Mouse (Mus musculus): ENCODE measurements around the gene Rubcnl. TPM values are rescaled to one million over a fixed set of nuclear protein-coding genes. Genes with fewer than 3 reads are reported as not detected.
A peak's percentile ranks its signal among the peaks of the same experiment; 100 is the strongest.

Rubcnl gene
- total and polyA plus RNA-seq, 3 experiments = 0.04 to 0.06 TPM; not detected in 1

DNA sequence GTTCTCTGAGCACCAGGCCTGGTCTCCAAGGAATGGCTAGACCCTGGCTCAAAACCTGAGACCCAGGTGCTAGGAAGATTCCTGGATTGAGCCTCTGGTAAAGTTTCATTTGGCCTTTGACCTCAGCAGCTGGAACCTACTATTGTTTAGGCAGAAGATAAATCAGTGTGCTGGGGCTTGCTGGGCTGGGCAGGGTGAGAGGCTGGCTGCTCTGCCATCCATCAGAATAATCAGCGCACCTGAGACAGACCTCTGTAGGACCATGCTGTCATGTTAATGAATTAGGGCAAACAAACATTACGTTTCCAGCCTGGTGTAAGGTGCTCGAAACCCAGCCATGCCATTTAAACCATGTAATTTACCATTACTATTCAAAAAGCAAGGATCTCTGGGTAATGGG lies 34.8 kb upstream of the Rubcnl start:
- no peaks in the 10 kb centered on the region for H3K27me3 ChIP-seq (ENCODE audit: control insufficient read depth in 1 of 2, insufficient read depth in 2 of 2, low read length in 2 of 2)
- H3K36me3 ChIP-seq (ENCODE audit: control insufficient read depth in 1 of 2, insufficient read depth in 2 of 2, low read length in 2 of 2) = peaks cover 0 to 16% of the 10 kb centered on the region in 2 experiments; a peak in 2 of 4 replicates
- H3K9ac ChIP-seq (ENCODE audit: control insufficient read depth, low read depth, low read length, poor library complexity, severe bottlenecking) = no peak overlapping the region
- no peaks in the 10 kb centered on the region for H3K9me3 ChIP-seq (replicated peaks; ENCODE audit: insufficient read depth, low read length)
- H3K79me2 ChIP-seq (ENCODE audit: control insufficient read depth, insufficient read depth, low read length, poor library complexity) = no peaks in the 10 kb centered on the region
- no peak overlapping the region for H3K4me3 ChIP-seq (ENCODE audit: control insufficient read depth in 1 of 2, insufficient read depth in 1 of 2, low read depth in 2 of 2, low read length in 2 of 2)
- peaks cover 6 to 18% of the 10 kb centered on the region in 2 experiments for H3K4me1 ChIP-seq (ENCODE audit: control insufficient read depth in 1 of 2, insufficient read depth in 2 of 2, low read length in 2 of 2)
- DNase-seq (ENCODE audit: low read depth, low spot score) = no peak
- no peak overlapping the region for H3K27ac ChIP-seq (ENCODE audit: control insufficient read depth, low read depth, low read length)
- TF ChIP-seq MAZ (IDR thresholded peaks at IDR 0.05; ENCODE audit: low read depth, low read length) (no peak), POLR2AphosphoS2 (IDR thresholded peaks at IDR 0.05; ENCODE audit: low read length) (no peak), BHLHE40 (IDR thresholded peaks at IDR 0.05; ENCODE audit: borderline replicate concordance, low read depth, low read length) (no peak), CHD2 (IDR thresholded peaks at IDR 0.05; ENCODE audit: low read length) (no peak), EP300 (IDR thresholded peaks at IDR 0.05; ENCODE audit: low read depth in 1 of 2, low read length in 2 of 2) (no peak), ELF1 (IDR thresholded peaks at IDR 0.05; ENCODE audit: low read depth, low read length) (no peak), MEF2A (IDR thresholded peaks at IDR 0.05; ENCODE audit: extremely low read depth, insufficient replicate concordance, low read depth, low read length, poor library complexity, severe bottlenecking) (no peak), KAT2A (conservative IDR thresholded peaks at IDR 0.05; ENCODE audit: low read depth, low read length) (no peak)

GRCm38 (mm10) chr14:74983079-74983478 lies 32.7 kb upstream of the Rubcnl start:
- no peaks in the 10 kb centered on the region for H3K27me3 ChIP-seq (ENCODE audit: control insufficient read depth in 1 of 2, insufficient read depth in 2 of 2, low read length in 2 of 2)

DNA sequence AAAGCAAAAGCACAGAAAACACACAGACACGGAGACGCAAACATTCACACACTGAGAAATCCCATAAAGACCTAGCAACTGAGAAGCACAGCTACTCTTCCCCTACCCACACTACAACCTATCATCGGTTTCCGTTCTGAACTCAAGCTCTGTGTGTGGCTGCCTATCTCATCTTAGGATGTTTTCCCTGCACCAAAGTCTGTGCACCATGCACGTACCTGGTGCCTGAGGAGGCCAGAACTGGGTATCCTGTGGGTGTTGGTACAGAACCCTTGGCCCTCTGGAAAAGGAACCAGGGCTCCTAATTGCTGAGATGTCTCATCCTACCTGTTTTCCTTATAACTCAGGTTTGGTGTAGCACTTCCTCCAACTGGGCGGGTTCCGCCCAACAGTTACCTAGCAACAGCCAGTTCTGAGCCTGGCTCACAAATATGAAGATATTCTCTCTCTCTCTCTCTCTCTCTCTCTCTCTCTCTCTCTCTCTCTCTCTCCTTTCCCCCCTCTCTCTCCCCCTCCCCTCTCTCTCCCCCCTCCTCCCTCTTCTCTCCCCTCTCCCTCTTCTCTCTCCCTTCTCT lies 30.9 kb upstream of the Rubcnl start:
- H3K27me3 ChIP-seq (ENCODE audit: control insufficient read depth in 1 of 2, insufficient read depth in 2 of 2, low read length in 2 of 2) = no peaks in the 10 kb centered on the region
- H3K36me3 ChIP-seq (ENCODE audit: control insufficient read depth in 1 of 2, insufficient read depth in 2 of 2, low read length in 2 of 2) = peaks cover 0 to 16% of the 10 kb centered on the region in 2 experiments; a peak in 1 of 4 replicates
- H3K4me3 ChIP-seq (ENCODE audit: control insufficient read depth in 1 of 2, insufficient read depth in 1 of 2, low read depth in 2 of 2, low read length in 2 of 2) = peak overlapping the region in 1 of 2 experiments; percentile 40; a peak in 1 of 4 replicates
- H3K9me3 ChIP-seq (replicated peaks; ENCODE audit: insufficient read depth, low read length) = no peaks in the 10 kb centered on the region
- H3K4me1 ChIP-seq (ENCODE audit: control insufficient read depth in 1 of 2, insufficient read depth in 2 of 2, low read length in 2 of 2) = peaks cover 8 to 21% of the 10 kb centered on the region in 2 experiments
- peak; percentile 44 for DNase-seq (ENCODE audit: low read depth, low spot score)
- no peaks in the 10 kb centered on the region for H3K79me2 ChIP-seq (ENCODE audit: control insufficient read depth, insufficient read depth, low read length, poor library complexity)
- TF ChIP-seq JUND (IDR thresholded peaks at IDR 0.05; ENCODE audit: low read depth, low read length) (0 out of 2 replicates have a peak, but pooled peaks have one; percentile 53), GABPA (IDR thresholded peaks at IDR 0.05; ENCODE audit: low read depth, low read length) (no peak)
- H3K9ac ChIP-seq (ENCODE audit: control insufficient read depth, low read depth, low read length, poor library complexity, severe bottlenecking) = no peak overlapping the region
- no peak overlapping the region for H3K27ac ChIP-seq (ENCODE audit: control insufficient read depth, low read depth, low read length)

More at GRCm38 (mm10) chr14:74983079-74983478, 32.7 kb upstream of the Rubcnl start:
- Histone ChIP-seq H3K4me3 (ENCODE audit: control insufficient read depth in 1 of 2, insufficient read depth in 1 of 2, low read depth in 2 of 2, low read length in 2 of 2) (no peak overlapping the region), H3K79me2 (ENCODE audit: control insufficient read depth, insufficient read depth, low read length, poor library complexity) (no peaks in the 10 kb centered on the region), H3K36me3 (ENCODE audit: control insufficient read depth in 1 of 2, insufficient read depth in 2 of 2, low read length in 2 of 2) (peaks cover 0 to 11% of the 10 kb centered on the region in 2 experiments; a peak in 1 of 4 replicates), H3K27ac (ENCODE audit: control insufficient read depth, low read depth, low read length) (peak overlapping the region; percentile 27; the same call in 1 of the 2 replicates), H3K4me1 (ENCODE audit: control insufficient read depth in 1 of 2, insufficient read depth in 2 of 2, low read length in 2 of 2) (peaks cover 4 to 8% of the 10 kb centered on the region in 2 experiments; a peak in 3 of 4 replicates), H3K9ac (ENCODE audit: control insufficient read depth, low read depth, low read length, poor library complexity, severe bottlenecking) (no peak overlapping the region), H3K9me3 (replicated peaks; ENCODE audit: insufficient read depth, low read length) (no peaks in the 10 kb centered on the region)
- peak; percentile 29 for DNase-seq (ENCODE audit: low read depth, low spot score)
- no peak for TF ChIP-seq MYB (IDR thresholded peaks at IDR 0.05; ENCODE audit: low read depth, low read length)
- peak; percentile 79; the same call in 1 of the 2 replicates for TF ChIP-seq ETS1 (IDR thresholded peaks at IDR 0.05; ENCODE audit: low read depth, low read length)
- TF ChIP-seq TCF12 (IDR thresholded peaks at IDR 0.05; ENCODE audit: low read depth, low read length) = peak; percentile 77; the same call in 1 of the 2 replicates
- TF ChIP-seq KAT2A (conservative IDR thresholded peaks at IDR 0.05; ENCODE audit: low read depth, low read length) = 0 out of 2 replicates have a peak, but pooled peaks have one; percentile 20
- TF ChIP-seq USF1 (IDR thresholded peaks at IDR 0.05; ENCODE audit: low read depth, low read length) = peak; percentile 69; the same call in 1 of the 2 replicates
- no peak for TF ChIP-seq MEF2A (IDR thresholded peaks at IDR 0.05; ENCODE audit: extremely low read depth, insufficient replicate concordance, low read depth, low read length, poor library complexity, severe bottlenecking)
- TF ChIP-seq E2F4 (IDR thresholded peaks at IDR 0.05; ENCODE audit: borderline replicate concordance, low read depth, low read length) = no peak
- TF ChIP-seq ELF1 (IDR thresholded peaks at IDR 0.05; ENCODE audit: low read depth, low read length) = peak; percentile 27; the same call in 1 of the 2 replicates
- TF ChIP-seq EP300 (IDR thresholded peaks at IDR 0.05; ENCODE audit: low read depth in 1 of 2, low read length in 2 of 2) = peak in 1 of 2 experiments; percentile 67; a peak in 1 of 4 replicates
- no peak for TF ChIP-seq NELFE (IDR thresholded peaks at IDR 0.05; ENCODE audit: low read depth, low read length)
- TF ChIP-seq RCOR1 (IDR thresholded peaks at IDR 0.05; ENCODE audit: low read depth, low read length) = peak; percentile 28; the same call in 1 of the 2 replicates

Data from MEL (cell line).